Mouse (Mus musculus): ENCODE data around the gene Asb10. TPM values are rescaled to one million over a fixed set of nuclear protein-coding genes. Genes with fewer than 3 reads are reported as not detected.

Gene Asb10
- not detected for polyA plus RNA-seq (2017; shearing (Covaris generic))

GRCm38 (mm10) chr5:24540387-24541143 lies at the start of gene Asb10:
TSS of gene Asb10 (minus strand) at chr5:24540978.

GRCm38 (mm10) chr5:24586547-24587199 lies 45.9 kb upstream of the Asb10 start, which contains the start of gene Chpf2:
TSS of gene Chpf2 (plus strand) at chr5:24586741.

GRCm38 (mm10) chr5:24577183-24577929 lies 36.6 kb upstream of the Asb10 start, which contains the start of gene Abcf2:
TSS of gene Abcf2 (minus strand) at chr5:24577467.

GRCm38 (mm10) chr5:24556709-24557108 lies 15.9 kb upstream of the Asb10 start, which contains the start of gene 4931409K22Rik:
TSS of gene 4931409K22Rik (minus strand) at chr5:24556809.

GRCm38 (mm10) chr5:24526889-24527230 lies 13.9 kb downstream of the Asb10 start, which contains the start of gene Gbx1:
TSS of gene Gbx1 (minus strand) at chr5:24527202.

Other genes with a start within 250 kb of the Asb10 start
- gene Kcnh2, start 189.4 kb downstream of the Asb10 start, polyA plus RNA-seq (2017; shearing (Covaris generic)): 4.1 TPM
- 0.23 TPM for gene Nos3, start 176.2 kb downstream of the Asb10 start, polyA plus RNA-seq (2017; shearing (Covaris generic))
- gene Atg9b, start 148.8 kb downstream of the Asb10 start, polyA plus RNA-seq (2017; shearing (Covaris generic)): 0.64 TPM
- gene Abcb8, start 147.3 kb downstream of the Asb10 start, polyA plus RNA-seq (2017; shearing (Covaris generic)): 33.1 TPM
- not detected for gene Asic3, start 127.6 kb downstream of the Asb10 start, polyA plus RNA-seq (2017; shearing (Covaris generic))
- gene Cdk5, start 117.4 kb downstream of the Asb10 start, polyA plus RNA-seq (2017; shearing (Covaris generic)): 98.4 TPM
- 45.0 TPM for gene Slc4a2, start 117.1 kb downstream of the Asb10 start, polyA plus RNA-seq (2017; shearing (Covaris generic))
- 119 TPM for gene Fastk, start 95.7 kb downstream of the Asb10 start, polyA plus RNA-seq (2017; shearing (Covaris generic))
- gene Tmub1, start 93.1 kb downstream of the Asb10 start, polyA plus RNA-seq (2017; shearing (Covaris generic)): 84.0 TPM
- 5.4 TPM for gene Agap3, start 88.8 kb downstream of the Asb10 start, polyA plus RNA-seq (2017; shearing (Covaris generic))
- 0.10 TPM for gene Gbx1, start 13.8 kb downstream of the Asb10 start, polyA plus RNA-seq (2017; shearing (Covaris generic))
- not detected for gene 4931409K22Rik, start 15.8 kb upstream of the Asb10 start, polyA plus RNA-seq (2017; shearing (Covaris generic))
- gene Abcf2, start 36.5 kb upstream of the Asb10 start, polyA plus RNA-seq (2017; shearing (Covaris generic)): 84.9 TPM
- gene Chpf2, start 45.8 kb upstream of the Asb10 start, polyA plus RNA-seq (2017; shearing (Covaris generic)): 38.7 TPM
- gene Smarcd3, start 83.4 kb upstream of the Asb10 start, polyA plus RNA-seq (2017; shearing (Covaris generic)): 1.4 TPM
- gene Nub1, start 144.6 kb upstream of the Asb10 start, polyA plus RNA-seq (2017; shearing (Covaris generic)): 91.7 TPM
- gene Wdr86, start 189.7 kb upstream of the Asb10 start, polyA plus RNA-seq (2017; shearing (Covaris generic)): 0.18 TPM
- 1.0 TPM for gene Crygn, start 217.0 kb upstream of the Asb10 start, polyA plus RNA-seq (2017; shearing (Covaris generic))